Mouse (Mus musculus): ENCODE results near the gene Wdr89.

DNA sequence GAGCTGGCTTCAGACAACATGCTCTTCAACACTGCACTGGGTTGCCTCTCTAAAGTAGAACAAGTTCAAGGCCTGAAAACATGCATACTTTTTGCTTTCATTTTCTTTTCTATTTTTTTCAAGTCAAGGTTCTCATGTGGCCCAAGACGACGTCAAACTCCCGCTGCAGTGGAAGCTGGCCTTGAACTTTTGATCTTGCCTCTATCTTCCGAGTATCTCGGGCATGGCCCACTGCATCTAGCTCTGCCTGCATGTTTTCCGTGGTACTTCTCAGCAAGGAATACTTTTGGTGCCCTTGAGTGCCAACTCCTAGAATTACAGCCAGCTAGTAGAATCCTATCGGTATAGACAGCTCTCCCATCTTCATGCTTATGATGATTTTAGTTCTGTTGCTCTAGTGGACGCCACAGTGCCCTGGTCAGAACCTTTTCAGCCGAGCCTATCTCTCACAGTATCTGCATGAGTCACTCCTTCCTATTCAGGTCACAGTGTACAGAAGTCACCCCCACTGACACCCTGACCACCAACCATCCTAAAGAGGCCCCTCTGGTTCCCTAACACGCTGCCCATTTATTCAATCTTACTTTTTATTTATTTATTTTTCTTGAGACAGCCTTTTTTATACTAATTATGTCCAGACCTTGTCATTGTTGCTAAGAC lies 33.4 kb downstream of the Wdr89 start:
- TF ChIP-seq CTCF (IDR thresholded peaks at IDR 0.05; ENCODE audit: extremely low read depth, insufficient read depth, low read length) (no peak), POLR2A (IDR thresholded peaks at IDR 0.05; ENCODE audit: extremely low read depth, insufficient read depth, low read length) (no peak)
